Mouse (Mus musculus) C2C12 (cell line): ENCODE results near the gene Gorasp2.

Experiments used
- CEBPB ChIP-seq: IDR thresholded peaks from one replicate; pipeline ENCODE4 v1.6.1; 2011; ENCODE audit warnings: low read depth, mild to moderate bottlenecking, control low read depth, moderate library complexity
- CTCF ChIP-seq: IDR thresholded peaks from one replicate; pipeline ENCODE4 v1.5.1; 2011; ENCODE audit not compliant: control insufficient read depth, insufficient read depth, insufficient read length
- MAX ChIP-seq: IDR thresholded peaks from one replicate; pipeline ENCODE4 v1.6.1; 2011; ENCODE audit warnings: mild to moderate bottlenecking, control low read depth
- MYOD1 ChIP-seq: IDR thresholded peaks from one replicate; pipeline ENCODE4 v1.6.1; 2011; ENCODE audit warnings: low read depth; ENCODE audit not compliant: control insufficient read depth, insufficient read length
- MYOG ChIP-seq: IDR thresholded peaks from one replicate; pipeline ENCODE4 v1.6.1; 2011; ENCODE audit not compliant: control insufficient read depth, insufficient read length; ENCODE audit errors: extremely low read depth
- USF1 ChIP-seq: IDR thresholded peaks from one replicate; pipeline ENCODE4 v1.6.1; 2011; ENCODE audit warnings: low read depth, mild to moderate bottlenecking, control low read depth, moderate library complexity

DNA sequence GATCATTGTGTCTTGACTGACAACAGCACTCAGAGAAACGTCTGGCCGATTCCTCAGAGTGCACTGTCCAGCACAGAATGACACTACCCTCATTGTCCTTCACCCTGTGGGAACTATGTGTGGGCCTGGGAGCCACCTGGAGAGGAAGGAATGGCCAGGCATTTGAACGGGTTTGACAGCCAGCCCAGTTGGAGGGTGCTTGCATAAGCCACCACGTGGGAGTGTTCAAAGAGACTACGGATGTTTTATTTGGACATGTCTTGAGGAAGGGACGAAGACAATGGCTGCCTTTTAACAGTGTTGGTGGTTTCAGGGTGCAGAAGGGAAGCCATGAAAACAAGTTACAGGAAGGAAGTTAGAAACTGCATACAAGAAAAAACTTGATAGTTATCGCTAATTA lies 35.6 kb upstream of the Gorasp2 start:
- TF ChIP-seq CTCF (no peak), MAX (no peak), USF1 (no peak), MYOD1 (no peak), MYOG (no peak), CEBPB (no peak)
